Mouse (Mus musculus) olfactory bulb, adult 2 months (tissue): Measurements from ENCODE around the gene Arhgap40. TPM values are rescaled to one million over a fixed set of nuclear protein-coding genes. Genes with fewer than 3 reads are reported as not detected.
A peak's percentile ranks its signal among the peaks of the same experiment; 100 is the strongest.

ENCODE experiments used
- H3K27ac ChIP-seq: fragments of 200-500 bp; 2 replicates; pipeline ENCODE4 v1.5.1; 2012; ENCODE audit warnings: low read depth, low read length; ENCODE audit not compliant: insufficient read depth
- H3K4me1 ChIP-seq: fragments of 200-500 bp; 2 replicates; pipeline ENCODE4 v1.6.1; 2012; ENCODE audit warnings: low read length; ENCODE audit not compliant: control insufficient read depth, insufficient read depth
- H3K4me3 ChIP-seq: fragments of 200-500 bp; 2 replicates; pipeline ENCODE4 v1.5.1; 2012; ENCODE audit warnings: mild to moderate bottlenecking, low read depth, low read length, moderate library complexity; ENCODE audit not compliant: insufficient read depth
- CTCF ChIP-seq: fragments of 200-500 bp; IDR thresholded peaks from 2 replicates; pipeline ENCODE4 v1.5.1; 2012; ENCODE audit warnings: low read depth, mild to moderate bottlenecking, low read length, moderate library complexity; ENCODE audit not compliant: insufficient read depth
- POLR2A ChIP-seq: fragments of 200-500 bp; IDR thresholded peaks from 2 replicates; pipeline ENCODE4 v1.6.1; 2012; ENCODE audit warnings: mild to moderate bottlenecking, low read depth, low read length, moderate library complexity; ENCODE audit not compliant: insufficient read depth
- WGBS: fragments of 180-500 bp; shearing (Covaris S2); methylation state at CpG from one replicate; pipeline ENCODE4 v1.1.7; 2018; 5-methylcytosine and 5-hydroxymethylcytosine counted together
- polyA plus RNA-seq: library from polyadenylated mRNA; stranded (reverse); fragments of >200 nt; gene quantifications from 2 replicates; pipeline ENCODE4 v1.2.4, GENCODE M21; 2012; ENCODE audit warnings: low replicate concordance; ENCODE audit not compliant: missing spikeins, insufficient read depth, insufficient read length

Gene Arhgap40
- polyA plus RNA-seq, 1 experiment, result not detected

DNA sequence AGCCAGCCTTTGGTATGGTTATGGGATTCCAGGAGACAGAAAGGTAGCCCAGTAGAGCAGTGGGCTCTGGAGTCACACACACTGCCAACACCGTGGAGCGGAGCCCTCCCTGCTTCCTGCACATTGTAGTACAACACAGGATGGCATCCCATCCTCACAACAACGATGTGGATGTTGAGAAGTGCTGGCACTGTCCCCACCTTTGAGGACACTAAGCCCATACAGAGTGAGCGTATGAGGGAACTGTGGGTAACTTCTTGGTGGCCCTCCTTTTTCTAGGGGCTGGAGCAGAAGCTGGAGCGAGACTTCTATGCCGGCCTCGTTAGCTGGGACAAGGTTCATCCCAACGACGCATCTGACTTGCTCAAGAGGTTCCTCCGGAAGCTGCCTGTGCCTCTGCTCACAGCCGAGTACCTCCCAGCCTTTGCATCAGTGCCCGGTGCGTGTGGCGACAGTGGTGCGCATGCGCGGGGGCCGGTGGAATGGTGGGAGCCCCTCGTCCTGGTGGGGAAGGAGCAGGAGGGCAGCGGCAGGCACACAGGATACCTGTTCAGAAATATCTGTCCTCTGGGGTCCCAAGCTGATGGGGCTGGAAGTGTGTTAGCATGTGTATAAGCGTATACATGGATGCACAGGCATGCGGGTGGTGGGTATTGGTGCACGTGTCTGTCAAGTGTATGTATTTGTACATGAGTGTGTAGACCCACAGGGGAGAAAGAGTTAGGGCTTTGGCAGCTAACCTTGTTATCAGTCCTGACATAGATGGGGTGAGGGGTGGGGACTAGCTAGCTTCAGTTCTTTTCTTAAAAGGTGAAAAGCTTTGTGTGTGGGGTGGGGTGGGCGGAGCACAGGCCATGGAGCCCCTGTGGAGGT lies 27.1 kb downstream of the Arhgap40 start:
- no peak; the same call in 1 of the 2 replicates for TF ChIP-seq POLR2A
- TF ChIP-seq CTCF, result no peak
- WGBS, result 51% methylated on average over 24 of the region's 24 CpGs
- Histone ChIP-seq H3K4me3 (peak overlapping the region; percentile 27), H3K27ac (no peak overlapping the region), H3K4me1 (peaks cover 4% of the 10 kb centered on the region; the same call in 1 of the 2 replicates)

DNA sequence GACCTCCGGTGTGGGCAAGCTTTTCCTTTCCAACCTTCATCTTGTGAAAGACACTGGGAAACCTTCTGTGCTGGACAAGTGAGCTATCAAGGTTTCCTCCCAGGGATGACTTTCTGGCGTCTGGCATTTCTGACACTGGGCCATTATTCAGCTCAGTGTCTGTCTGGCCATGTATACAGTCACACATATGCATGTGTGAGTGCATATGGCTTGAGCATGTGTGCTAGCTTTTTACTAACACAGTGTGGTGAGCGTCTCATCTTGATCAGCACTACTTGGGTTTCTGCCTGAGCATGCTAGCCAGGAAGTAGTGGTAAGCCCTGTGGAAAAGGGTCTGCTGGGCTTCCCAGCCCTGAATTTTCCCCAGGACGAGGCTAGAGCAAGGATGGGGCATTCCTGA lies 28.7 kb downstream of the Arhgap40 start:
- Histone ChIP-seq H3K27ac (no peak overlapping the region), H3K4me1 (peaks cover 5% of the 10 kb centered on the region), H3K4me3 (no peak overlapping the region)
- WGBS, result 74% methylated on average over 4 of the region's 4 CpGs
- TF ChIP-seq CTCF (no peak), POLR2A (no peak)

DNA sequence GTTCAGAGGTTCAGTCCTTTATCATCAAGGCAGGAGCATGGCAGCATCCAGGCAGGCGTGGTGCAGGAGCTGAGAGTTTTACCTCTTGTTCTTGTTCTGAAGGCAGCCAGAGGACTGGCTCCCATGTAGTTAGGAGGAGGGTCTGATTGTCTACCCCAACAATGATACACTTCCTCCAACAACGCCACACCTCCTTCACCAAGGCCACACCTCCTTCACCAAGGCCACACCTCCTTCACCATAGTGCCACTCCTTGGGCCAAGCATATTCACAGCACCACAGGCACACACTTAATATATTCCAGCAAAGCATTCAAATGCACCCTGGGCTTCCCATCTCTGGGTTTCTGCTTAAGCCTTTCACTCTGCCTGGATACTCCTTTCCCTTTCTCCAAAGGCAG lies 32.7 kb downstream of the Arhgap40 start:
- TF ChIP-seq CTCF (no peak), POLR2A (no peak)
- Histone ChIP-seq H3K27ac (no peak overlapping the region), H3K4me3 (no peak overlapping the region), H3K4me1 (peaks cover 17% of the 10 kb centered on the region)
- 77% methylated on average over 2 of the region's 2 CpGs for WGBS

DNA sequence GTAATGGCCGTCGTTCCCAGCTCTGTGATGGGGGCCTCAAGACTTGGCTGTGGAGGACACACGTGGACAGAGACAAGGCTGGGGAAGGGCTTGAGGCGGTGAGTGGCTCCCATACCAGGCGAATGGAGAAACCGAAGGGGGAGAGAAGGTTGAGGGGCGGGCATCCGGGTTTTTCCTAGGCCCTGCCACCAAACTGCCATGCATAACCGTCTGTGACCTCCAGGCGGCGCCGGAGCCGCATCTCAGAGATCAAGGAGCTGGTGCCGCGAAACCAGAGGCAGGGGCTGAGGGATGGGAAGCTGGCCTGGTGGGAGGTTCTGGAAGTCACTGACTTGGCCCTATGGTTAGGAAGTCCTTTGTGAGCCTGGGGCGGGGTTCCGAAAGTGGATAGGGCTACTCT lies 34.2 kb downstream of the Arhgap40 start:
- no peak overlapping the region for H3K27ac ChIP-seq
- H3K4me1 ChIP-seq, result peaks cover 17% of the 10 kb centered on the region
- H3K4me3 ChIP-seq, result no peak overlapping the region
- WGBS, result 4% methylated on average over 17 of the region's 17 CpGs
- peak; percentile 94 for TF ChIP-seq CTCF
- no peak for TF ChIP-seq POLR2A

DNA sequence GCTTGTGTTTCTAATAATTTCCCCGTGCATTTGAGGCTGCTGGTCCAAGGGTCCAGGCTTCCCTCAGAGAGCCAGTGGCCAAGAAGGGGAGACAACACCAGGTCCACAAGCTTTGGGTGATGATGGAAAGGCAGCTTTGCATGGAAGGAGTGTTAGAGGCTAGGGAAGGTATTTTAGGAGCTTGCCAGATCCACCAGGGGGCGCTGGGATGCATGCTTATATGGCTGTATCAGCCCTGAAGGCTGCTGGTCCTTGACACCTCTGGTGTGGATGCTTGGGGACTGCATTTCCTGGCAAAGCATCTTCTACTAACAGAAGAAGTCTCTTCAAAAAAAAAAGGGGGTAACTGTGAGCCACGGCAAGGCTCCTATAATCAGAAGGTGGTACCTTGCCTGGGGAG lies 37.5 kb downstream of the Arhgap40 start:
- 4% methylated on average over 3 of the region's 3 CpGs for WGBS
- peaks cover 17% of the 10 kb centered on the region for H3K4me1 ChIP-seq
- TF ChIP-seq CTCF (peak; percentile 52), POLR2A (no peak)
- H3K27ac ChIP-seq, result no peak overlapping the region
- H3K4me3 ChIP-seq, result no peak overlapping the region

DNA sequence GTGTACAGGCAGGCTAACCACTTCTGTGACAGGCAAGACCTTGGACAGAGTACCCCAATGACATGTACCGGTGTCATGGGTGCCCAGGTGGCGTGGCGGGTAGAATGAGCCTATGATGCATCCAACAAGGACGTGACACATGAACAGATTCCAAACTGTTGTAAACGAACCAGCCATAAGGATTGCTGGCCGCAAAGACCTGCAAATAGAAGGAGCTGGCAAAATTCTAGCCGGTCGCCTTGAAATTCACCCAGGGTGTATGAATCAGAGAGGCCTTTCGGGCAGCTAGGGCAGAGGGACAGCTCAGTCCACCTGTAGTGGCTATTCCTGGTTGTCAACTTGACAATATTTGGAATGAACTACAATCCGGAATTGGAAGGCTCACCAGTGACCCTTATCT lies 41.8 kb downstream of the Arhgap40 start:
- TF ChIP-seq POLR2A (no peak), CTCF (no peak)
- WGBS, result 73% methylated on average over 10 of the region's 10 CpGs
- Histone ChIP-seq H3K4me3 (no peak overlapping the region), H3K27ac (no peak overlapping the region), H3K4me1 (peaks cover 26% of the 10 kb centered on the region)

DNA sequence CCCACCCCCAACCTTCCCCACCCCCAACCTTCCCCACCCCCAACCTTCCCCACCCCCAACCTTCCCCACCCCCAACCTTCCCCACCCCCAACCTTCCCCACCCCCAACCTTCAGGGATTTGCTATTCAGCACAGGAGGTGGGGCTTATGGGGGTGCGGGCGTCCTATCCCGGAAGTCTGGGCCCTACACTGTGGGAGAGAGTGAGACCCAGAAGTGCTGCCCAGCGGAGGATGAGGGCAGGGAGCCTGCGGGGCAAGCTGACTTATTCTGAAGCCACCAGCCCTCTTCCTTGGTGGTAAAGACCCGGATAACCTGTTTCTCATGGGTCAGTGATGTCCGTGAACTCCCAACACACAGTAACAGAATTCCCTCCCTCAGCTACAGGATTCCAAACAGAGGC lies 42.7 kb downstream of the Arhgap40 start:
- WGBS, result 14% methylated on average over 7 of the region's 7 CpGs
- no peak overlapping the region for H3K4me3 ChIP-seq
- TF ChIP-seq POLR2A (no peak), CTCF (no peak)
- peaks cover 27% of the 10 kb centered on the region for H3K4me1 ChIP-seq
- no peak overlapping the region for H3K27ac ChIP-seq

DNA sequence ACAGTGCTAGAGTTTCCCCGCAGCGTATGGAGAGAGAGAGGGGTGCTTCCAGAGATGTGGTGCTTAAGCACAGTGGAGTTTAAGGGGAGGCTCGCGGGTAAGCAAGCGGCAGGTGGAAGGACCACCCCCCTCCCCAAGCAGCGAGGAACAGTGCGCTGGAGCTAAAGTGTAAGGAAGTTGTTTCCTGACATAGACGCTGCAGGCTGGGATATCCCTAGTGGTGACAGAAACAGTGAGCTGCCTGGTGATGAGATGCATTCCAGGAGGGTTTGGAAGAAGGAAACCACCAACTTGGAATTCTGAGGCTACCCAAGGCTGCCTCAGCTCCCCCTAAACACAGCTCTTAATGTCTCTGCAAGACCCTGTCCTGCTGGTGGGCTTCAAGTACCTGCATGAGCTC lies 43.2 kb downstream of the Arhgap40 start:
- peaks cover 30% of the 10 kb centered on the region for H3K4me1 ChIP-seq
- TF ChIP-seq CTCF (no peak), POLR2A (no peak)
- H3K4me3 ChIP-seq, result peak overlapping the region; percentile 10; the same call in 1 of the 2 replicates
- WGBS, result 11% methylated on average over 8 of the region's 8 CpGs
- no peak overlapping the region for H3K27ac ChIP-seq

DNA sequence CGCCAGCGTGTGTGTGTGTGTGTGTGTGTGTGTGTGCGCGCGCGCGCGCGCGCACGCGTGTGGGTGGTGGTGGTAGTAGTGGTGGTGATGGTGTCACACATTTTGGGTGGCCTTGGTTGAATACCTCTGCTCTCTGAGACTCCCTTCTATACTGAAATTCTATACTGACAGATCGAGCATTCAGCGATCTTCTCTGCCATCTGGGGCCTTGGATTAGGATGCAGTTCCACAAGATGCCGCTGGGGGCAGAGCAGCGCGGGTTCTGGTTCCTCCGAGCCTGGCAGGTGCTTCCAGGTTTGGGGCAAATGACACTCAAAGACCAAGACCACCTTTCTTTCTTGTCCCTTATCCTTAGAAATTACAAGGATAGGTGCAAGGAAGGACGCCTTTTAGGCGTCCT lies 43.6 kb downstream of the Arhgap40 start:
- WGBS, result 2% methylated on average over 20 of the region's 20 CpGs
- no peak overlapping the region for H3K27ac ChIP-seq
- peaks cover 34% of the 10 kb centered on the region for H3K4me1 ChIP-seq
- peak overlapping the region; percentile 10; the same call in 1 of the 2 replicates for H3K4me3 ChIP-seq
- TF ChIP-seq POLR2A, result no peak
- TF ChIP-seq CTCF, result peak; percentile 80
